Mouse (Mus musculus) heart, embryonic 10.5 days (tissue): ENCODE measurements around the gene Eif4e2. TPM values are rescaled to one million over a fixed set of nuclear protein-coding genes. Genes with fewer than 3 reads are reported as not detected.
A peak's percentile ranks its signal among the peaks of the same experiment; 100 is the strongest.

Source experiments
- DNase-seq: peaks from one replicate; pipeline ENCODE4 v3.0.0-alpha.2; 2017; ENCODE audit warnings: low spot score
- H3K27ac ChIP-seq: fragments of 300-500 bp; sonication (generic); 2 replicates; pipeline ENCODE4 v1.5.1; 2016; ENCODE audit warnings: mild to moderate bottlenecking
- H3K27me3 ChIP-seq: fragments of 300-500 bp; sonication (generic); 2 replicates; pipeline ENCODE4 v1.6.1; 2016; ENCODE audit warnings: mild to moderate bottlenecking; ENCODE audit not compliant: poor library complexity, insufficient read depth, severe bottlenecking
- H3K36me3 ChIP-seq: fragments of 300-500 bp; sonication (generic); 2 replicates; pipeline ENCODE4 v1.6.1; 2016; ENCODE audit warnings: mild to moderate bottlenecking, moderate library complexity
- H3K4me1 ChIP-seq: fragments of 300-500 bp; sonication (generic); 2 replicates; pipeline ENCODE4 v1.6.1; 2016; ENCODE audit warnings: mild to moderate bottlenecking
- H3K4me3 ChIP-seq: fragments of 300-500 bp; sonication (generic); 2 replicates; pipeline ENCODE4 v1.5.1; 2016; ENCODE audit warnings: mild to moderate bottlenecking, moderate library complexity
- H3K9me3 ChIP-seq: fragments of 300-500 bp; sonication (generic); 2 replicates; pipeline ENCODE4 v1.6.1; 2016; ENCODE audit warnings: mild to moderate bottlenecking, moderate library complexity
- WGBS: fragments of 180-500 bp; shearing (Covaris S2); methylation state at CpG from one replicate; pipeline ENCODE4 v1.1.7; 2016; 5-methylcytosine and 5-hydroxymethylcytosine counted together
- polyA plus RNA-seq: library from polyadenylated mRNA; unstranded; fragments of >200 nt; fragmentation: Nextera tagmentation; extraction: Ambion mirVana; gene quantifications from 2 replicates; pipeline ENCODE4 v1.2.1, GENCODE M21; 2016

The Eif4e2 gene
- 153 and 174 TPM in 2 replicates for polyA plus RNA-seq

DNA sequence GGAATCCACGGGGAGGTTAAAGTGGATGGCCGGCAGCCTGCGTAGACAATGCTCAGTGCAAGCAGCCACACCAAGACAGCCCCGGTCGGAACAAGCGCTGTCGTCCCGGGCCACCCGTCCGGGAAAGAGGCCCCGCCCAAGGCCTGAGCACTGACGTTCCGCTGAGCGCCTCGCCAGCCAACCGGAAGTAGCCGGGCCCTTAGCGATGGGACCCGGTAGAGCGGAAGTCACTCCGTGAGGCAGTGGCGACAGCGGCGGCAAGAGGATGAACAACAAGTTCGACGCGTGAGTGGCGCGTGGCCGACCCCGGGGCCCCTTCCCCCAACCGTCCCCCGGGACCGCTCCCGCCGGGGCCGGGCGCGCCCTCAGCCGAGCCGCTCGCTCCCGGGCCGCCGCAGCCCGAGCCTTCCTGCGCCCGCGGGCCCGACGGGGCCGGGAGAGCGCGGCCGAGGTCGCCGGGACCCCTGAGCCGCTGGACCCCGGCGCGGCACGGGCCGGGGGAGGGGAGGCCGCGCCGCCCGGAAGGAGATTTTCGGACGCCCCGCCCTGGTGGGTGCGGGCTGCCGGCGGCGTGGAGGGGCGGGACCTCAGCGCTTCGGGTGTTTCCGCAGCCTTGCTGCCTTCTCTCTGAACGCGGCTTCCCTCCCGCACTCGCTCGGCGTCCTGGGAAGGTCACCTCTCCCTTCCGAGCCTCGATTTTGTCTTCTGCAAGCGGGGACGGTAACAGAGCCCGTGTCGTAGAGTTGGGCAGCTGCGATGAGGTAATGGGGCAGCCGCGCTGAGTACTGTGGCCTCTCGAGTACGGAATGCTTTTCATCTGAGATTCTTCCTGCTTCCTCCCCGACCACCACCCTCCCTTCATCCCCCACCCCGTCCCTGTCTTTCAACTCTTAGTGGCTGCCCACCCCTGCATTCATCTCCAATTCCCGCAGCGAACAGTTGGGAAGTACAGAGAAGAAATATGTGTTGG is at the start of gene Eif4e2:
Gene Eif4e2 (plus strand): TSS at position 180 of the 970 bp plus-strand sequence.
- peak; percentile 98 for DNase-seq
- Histone ChIP-seq H3K27me3 (peaks cover 8% of the 10 kb centered on the region), H3K4me3 (peak within 1 kb of the TSS; percentile 93), H3K4me1 (peaks cover 23% of the 10 kb centered on the region), H3K9me3 (no peaks in the 10 kb centered on the region), H3K36me3 (peaks cover 3% of the 10 kb centered on the region; the same call in 1 of the 2 replicates), H3K27ac (peak within 1 kb of the TSS; percentile 100)
- under 1% methylated on average over 95 of the region's 99 CpGs for WGBS

DNA sequence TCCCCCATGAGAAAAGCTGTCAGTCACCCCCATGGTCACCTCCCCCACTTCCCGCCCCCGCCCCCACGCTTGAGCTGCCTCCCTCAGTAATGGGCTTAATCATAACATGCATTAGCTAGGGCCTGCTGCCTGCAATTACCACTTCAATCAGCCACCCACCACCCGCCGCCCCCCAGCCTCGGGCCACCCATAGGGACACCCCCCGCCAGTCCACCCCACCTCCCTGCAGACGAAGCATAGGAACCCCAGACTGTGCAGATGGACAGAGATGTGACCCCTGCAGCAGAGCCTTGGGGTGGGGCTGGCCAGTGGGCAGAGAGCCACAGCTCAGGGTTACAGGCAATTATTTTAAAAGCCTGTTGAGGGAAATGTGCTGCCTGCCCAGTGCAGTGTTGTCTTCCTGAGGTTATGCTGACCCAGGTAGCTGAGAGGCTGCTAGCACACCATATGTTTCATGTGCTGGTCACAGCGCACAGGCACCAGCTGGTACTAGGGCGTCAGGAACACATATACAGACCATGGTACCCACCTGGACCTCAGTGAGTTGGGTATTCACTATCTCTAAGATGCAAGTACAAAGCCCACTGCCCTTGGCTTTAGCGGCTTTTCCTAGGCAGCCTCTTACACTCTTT is 49.4 kb upstream of the Eif4e2 start:
- Histone ChIP-seq H3K36me3 (no peaks in the 10 kb centered on the region), H3K27ac (no peak overlapping the region), H3K4me3 (no peak overlapping the region), H3K27me3 (peaks cover 99% of the 10 kb centered on the region), H3K4me1 (peaks cover 2% of the 10 kb centered on the region; the same call in 1 of the 2 replicates), H3K9me3 (no peaks in the 10 kb centered on the region)
- 23% methylated on average over 11 of the region's 11 CpGs for WGBS
- DNase-seq = no peak

DNA sequence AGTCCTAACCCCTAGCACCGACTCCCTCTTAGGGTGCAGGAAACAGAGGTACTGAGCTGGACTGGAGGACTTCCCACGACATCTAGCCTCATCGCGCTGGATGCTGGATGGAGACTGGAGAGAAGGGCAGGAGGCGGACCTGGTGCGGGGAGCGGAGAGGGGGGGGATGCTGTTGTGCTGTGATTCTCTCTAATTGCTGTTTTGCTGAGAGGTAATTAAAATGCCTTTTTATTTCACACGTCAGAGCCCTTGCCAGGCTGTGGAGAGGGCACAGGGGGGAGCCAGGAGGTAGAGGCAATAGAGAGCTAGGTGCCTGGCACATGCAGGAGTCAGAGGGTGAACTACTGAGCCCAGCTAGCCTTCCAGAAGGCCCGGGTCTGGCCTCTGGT is 48.9 kb upstream of the Eif4e2 start:
- DNase-seq = no peak
- 45% methylated on average over 9 of the region's 9 CpGs for WGBS
- H3K27me3 ChIP-seq = peaks cover 99% of the 10 kb centered on the region
- H3K36me3 ChIP-seq = no peaks in the 10 kb centered on the region
- H3K27ac ChIP-seq = no peak overlapping the region
- H3K9me3 ChIP-seq = no peaks in the 10 kb centered on the region
- H3K4me3 ChIP-seq = no peak overlapping the region
- peaks cover 5% of the 10 kb centered on the region; the same call in 1 of the 2 replicates for H3K4me1 ChIP-seq

DNA sequence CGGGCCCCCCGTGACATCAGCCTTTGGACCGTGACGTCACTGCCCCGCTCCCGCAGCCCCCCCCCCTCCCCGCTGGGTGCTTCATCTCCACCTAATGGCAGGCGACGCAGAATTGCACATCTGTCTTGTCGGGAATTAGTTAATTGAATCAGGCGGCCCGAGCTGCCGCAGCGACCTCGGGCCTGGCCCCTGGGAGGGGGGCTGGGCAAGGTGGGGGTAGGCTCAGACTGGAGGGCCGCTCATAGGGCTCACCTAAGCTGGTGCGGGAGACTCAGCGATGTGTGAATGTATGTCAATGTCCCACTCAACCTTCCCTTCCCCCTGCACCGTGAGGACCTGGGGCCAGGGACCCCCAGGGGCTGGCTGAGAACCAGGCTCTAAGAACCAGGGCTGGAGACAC is 43.3 kb upstream of the Eif4e2 start:
- peaks cover 91% of the 10 kb centered on the region for H3K27me3 ChIP-seq
- WGBS = 15% methylated on average over 19 of the region's 19 CpGs
- H3K27ac ChIP-seq = no peak overlapping the region
- peaks cover 25% of the 10 kb centered on the region for H3K4me1 ChIP-seq
- no peak for DNase-seq
- no peaks in the 10 kb centered on the region for H3K36me3 ChIP-seq
- H3K9me3 ChIP-seq = no peaks in the 10 kb centered on the region
- peak overlapping the region; percentile 32 for H3K4me3 ChIP-seq

DNA sequence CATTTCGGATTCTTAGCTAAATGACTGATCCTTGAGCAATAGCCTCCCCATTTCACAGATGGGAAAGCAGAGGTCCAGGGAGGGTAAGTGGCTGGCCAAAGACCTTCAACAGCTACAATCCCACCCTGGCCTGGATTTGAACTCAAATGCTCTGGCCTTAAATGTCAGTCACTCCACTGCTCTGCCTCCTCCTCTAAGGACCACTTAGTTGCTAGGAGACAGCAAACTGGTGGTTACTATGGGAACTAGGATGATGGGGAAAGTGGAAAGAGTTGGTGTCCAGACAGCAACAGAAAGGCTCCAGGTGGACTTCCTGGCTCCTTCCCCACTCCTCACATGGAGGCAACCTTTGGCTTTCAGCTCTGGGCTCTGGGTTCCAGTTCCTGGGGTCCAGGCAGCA is 42.4 kb upstream of the Eif4e2 start:
- DNase-seq = no peak
- Histone ChIP-seq H3K4me3 (no peak overlapping the region), H3K27ac (no peak overlapping the region), H3K4me1 (peaks cover 32% of the 10 kb centered on the region), H3K9me3 (no peaks in the 10 kb centered on the region), H3K36me3 (no peaks in the 10 kb centered on the region), H3K27me3 (peaks cover 83% of the 10 kb centered on the region)
- WGBS = 79% methylated on average over 1 of the region's 1 CpGs

DNA sequence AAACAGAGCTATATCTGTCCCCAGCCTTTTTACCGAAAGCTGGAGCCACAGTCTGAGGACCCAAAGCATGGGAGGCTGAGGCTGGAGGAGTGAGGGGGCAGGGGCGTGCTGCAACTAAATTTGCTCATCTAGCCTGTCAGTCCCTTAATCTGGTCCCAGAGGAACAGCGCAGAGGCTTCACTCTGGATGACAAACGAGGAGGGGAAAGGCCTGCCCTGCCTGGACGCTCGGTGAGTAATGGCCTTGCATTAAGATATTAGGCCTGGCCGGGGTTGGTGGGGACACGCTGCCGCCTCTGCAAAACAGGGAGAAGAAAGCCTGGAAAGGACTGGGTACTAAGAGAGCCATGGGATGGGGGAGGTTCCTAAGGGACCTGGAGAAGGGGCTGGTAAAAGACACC is 41.4 kb upstream of the Eif4e2 start:
- H3K27ac ChIP-seq = no peak overlapping the region
- no peak for DNase-seq
- no peaks in the 10 kb centered on the region for H3K9me3 ChIP-seq
- WGBS = 48% methylated on average over 9 of the region's 9 CpGs
- H3K36me3 ChIP-seq = no peaks in the 10 kb centered on the region
- H3K4me1 ChIP-seq = peaks cover 32% of the 10 kb centered on the region
- no peak overlapping the region for H3K4me3 ChIP-seq
- H3K27me3 ChIP-seq = peaks cover 80% of the 10 kb centered on the region

DNA sequence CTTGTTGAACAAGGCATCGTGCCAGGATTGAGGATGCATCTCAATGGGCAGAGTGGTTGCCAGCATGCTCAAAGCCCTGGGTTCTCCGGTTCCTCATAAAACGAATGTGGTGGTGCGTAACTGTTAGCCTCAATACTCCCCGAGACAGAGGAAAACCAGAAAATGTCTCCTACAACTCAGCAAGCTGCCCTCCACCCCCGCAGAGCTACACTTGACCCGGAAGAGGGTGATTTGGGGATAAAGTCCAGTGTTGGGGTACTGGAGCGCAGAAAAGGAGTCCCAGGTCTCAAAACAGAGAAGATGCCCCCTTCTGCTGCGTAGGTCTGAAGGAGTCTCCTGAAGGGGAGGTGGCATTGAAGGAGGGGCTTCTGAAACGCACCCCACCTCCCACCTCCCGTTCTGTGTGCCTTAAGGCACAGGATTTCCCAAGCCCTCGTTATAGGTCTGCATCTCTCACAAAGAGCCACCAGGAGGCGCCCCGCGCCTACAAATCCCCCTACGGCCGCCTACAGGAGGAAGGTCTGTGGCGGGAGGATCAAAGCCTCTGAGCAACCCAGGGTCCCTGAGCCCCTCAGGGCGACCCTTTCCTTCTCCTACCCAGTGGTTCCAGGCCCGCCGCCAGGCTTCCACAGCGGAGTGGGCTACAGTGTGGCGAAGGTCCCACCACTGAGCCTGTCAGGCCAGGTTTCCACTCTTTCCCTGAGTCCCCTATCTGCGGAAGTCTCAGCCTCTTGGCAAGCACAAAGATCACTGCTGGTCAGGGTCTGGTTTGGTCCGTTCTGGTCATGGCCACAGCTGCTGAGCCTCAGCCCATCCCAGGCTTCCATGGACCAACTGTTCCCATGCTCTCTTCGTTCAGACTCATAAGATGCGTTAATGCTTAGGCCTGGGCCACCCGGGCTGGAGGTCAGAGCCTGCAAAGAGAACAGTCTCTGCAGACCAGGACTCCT is 39.4 kb upstream of the Eif4e2 start:
- 0 out of 2 replicates have a peak overlapping the region, but pooled peaks have one; percentile 0 for H3K27ac ChIP-seq
- H3K27me3 ChIP-seq = peaks cover 71% of the 10 kb centered on the region

DNA sequence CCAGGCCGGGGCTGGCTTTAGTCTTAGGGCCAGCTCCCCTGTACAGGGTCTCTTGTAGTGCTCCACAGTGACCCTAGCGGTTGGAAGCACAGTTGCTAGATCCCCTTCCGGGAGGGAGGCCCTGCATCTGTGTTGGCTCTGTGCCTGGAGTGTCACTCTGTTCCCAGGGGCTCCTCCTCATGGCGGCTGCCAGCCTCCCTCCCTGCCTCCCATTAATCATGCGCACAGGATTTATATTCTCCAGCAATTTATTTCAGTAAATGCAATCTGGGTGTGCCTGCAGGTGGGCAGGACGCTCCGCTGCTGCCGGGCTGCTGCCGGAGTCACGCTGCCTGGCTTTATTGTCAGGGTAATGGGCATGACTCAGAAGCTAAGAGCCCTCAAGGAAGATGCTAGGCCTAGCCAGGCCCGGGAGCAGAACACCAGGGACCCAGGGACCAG is 37.8 kb upstream of the Eif4e2 start:
- H3K27me3 ChIP-seq = peaks cover 71% of the 10 kb centered on the region

More for the DNA sequence above, 39.4 kb upstream of the Eif4e2 start:
- Histone ChIP-seq H3K9me3 (no peaks in the 10 kb centered on the region), H3K4me3 (no peak overlapping the region; the same call in 1 of the 2 replicates), H3K36me3 (no peaks in the 10 kb centered on the region), H3K4me1 (peaks cover 30% of the 10 kb centered on the region)
- DNase-seq = no peak
- WGBS = 22% methylated on average over 28 of the region's 28 CpGs

DNA sequence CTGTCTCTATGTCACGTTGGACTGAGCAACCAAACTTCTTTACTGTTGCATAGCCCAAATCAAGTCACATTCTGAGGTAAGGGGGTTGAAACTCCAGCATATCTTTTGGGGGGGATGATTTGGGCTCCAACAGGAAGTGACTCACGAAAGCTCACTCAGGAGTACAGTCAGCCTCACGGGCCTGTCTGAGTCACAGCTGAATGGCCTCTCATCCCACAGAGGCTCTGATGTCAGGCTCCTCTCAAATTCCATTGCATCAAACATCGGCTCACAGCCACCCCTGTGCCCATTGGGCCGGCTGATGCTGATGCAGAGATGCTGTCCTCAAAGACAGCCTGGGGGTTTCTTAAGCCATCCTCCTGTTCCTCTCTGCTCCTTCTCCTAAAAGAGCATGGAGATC is 32.8 kb upstream of the Eif4e2 start:
- H3K27me3 ChIP-seq = peaks cover 84% of the 10 kb centered on the region
- H3K27ac ChIP-seq = no peak overlapping the region
- 44% methylated on average over 5 of the region's 5 CpGs for WGBS
- H3K36me3 ChIP-seq = no peaks in the 10 kb centered on the region
- H3K9me3 ChIP-seq = no peaks in the 10 kb centered on the region
- DNase-seq = no peak
- H3K4me1 ChIP-seq = 0 out of 2 replicates have a peak, but pooled peaks cover 9% of the 10 kb centered on the region
- H3K4me3 ChIP-seq = no peak overlapping the region

More for the DNA sequence above, 37.8 kb upstream of the Eif4e2 start:
- DNase-seq = peak; percentile 89
- Histone ChIP-seq H3K4me1 (peaks cover 18% of the 10 kb centered on the region), H3K9me3 (no peaks in the 10 kb centered on the region), H3K27ac (no peak overlapping the region), H3K36me3 (no peaks in the 10 kb centered on the region), H3K4me3 (no peak overlapping the region)
- 25% methylated on average over 11 of the region's 11 CpGs for WGBS

DNA sequence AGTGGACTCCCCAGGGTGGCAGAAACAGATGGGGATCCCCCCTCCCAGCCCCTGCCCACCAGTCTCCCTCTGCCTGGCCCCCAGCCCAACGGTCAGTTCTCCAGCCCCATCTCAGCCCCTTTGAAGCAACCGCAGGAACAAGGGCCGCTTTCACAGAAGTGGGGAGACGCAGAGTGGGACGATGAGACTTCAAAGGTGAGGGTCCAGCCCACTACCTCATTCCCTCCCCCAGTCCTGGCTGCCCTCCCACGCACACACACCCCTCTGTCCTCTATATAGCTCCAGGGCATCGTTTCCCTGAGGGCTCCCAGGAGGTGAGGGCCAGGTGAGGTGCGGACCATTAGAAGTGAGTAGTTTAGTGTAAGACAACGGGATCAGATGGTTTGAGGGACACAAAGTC is 30.7 kb upstream of the Eif4e2 start, which contains the start of gene Prss56:
Gene Prss56 (plus strand): TSS at position 301 of the 400 bp plus-strand sequence.
- Histone ChIP-seq H3K4me1 (peaks cover 15% of the 10 kb centered on the region; the same call in 1 of the 2 replicates), H3K36me3 (no peaks in the 10 kb centered on the region), H3K4me3 (no peak within 1 kb of the TSS), H3K9me3 (no peaks in the 10 kb centered on the region), H3K27ac (no peak within 1 kb of the TSS), H3K27me3 (peaks cover 92% of the 10 kb centered on the region)
- 53% methylated on average over 9 of the region's 9 CpGs for WGBS
- no peak for DNase-seq

DNA sequence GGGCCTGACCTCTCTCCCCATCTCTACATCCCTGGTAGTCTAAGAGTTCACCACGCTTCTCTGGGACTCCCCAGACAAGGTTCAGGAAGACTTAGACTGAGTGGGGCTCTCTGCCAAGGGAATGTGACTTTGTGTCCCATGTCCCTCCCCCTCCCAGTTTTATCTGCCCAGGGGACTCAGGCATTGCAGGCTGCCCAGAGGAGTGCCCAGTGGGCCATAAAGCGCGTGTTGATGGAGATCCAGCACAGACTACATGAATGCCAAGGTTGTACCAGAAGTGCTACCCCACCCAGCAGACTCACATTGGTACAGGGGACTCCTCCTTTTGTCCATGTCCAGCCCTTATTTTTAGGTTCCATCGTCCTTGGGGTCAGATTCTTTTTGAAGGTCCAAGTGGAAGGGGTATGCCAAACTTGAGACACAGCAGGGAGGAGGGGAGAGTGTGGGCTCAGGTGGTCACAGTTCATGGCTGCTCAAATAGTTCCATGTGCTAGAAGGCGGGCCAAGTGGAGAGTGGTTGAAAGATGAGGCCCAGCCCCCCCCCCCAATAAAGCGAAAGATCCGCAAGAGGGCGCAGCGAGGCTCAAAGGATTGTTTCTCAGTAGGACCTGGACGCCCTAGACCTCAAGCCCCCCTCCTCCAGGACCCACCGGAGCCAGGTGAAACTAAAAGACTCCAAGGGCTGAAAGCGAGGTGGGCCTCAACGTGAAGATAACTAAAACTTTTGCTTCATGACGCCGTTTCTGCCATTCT is 29.5 kb upstream of the Eif4e2 start:
- H3K4me1 ChIP-seq = peaks cover 15% of the 10 kb centered on the region; the same call in 1 of the 2 replicates
- H3K4me3 ChIP-seq = no peak overlapping the region
- no peaks in the 10 kb centered on the region for H3K36me3 ChIP-seq
- WGBS = 27% methylated on average over 15 of the region's 15 CpGs
- no peaks in the 10 kb centered on the region for H3K9me3 ChIP-seq
- H3K27me3 ChIP-seq = peaks cover 97% of the 10 kb centered on the region
- DNase-seq = no peak
- no peak overlapping the region for H3K27ac ChIP-seq
